Mouse (Mus musculus): ENCODE measurements at regions not wholly inside any gene's neighbourhood (a gene's known extent, or its start where the extent isn't known, plus 50 kb on each side); places are given as distances from the start of the nearest gene placed in this dataset.

- TF ChIP-seq CTCF (IDR thresholded peaks at IDR 0.05; ENCODE audit: low read depth) (no peak), EP300 (optimal IDR thresholded peaks at IDR 0.05) (no peak)
Measured at GRCm38 (mm10) chr13:71179083-71179482, 337.5 kb upstream of the Adamts16 start.
